Mouse (Mus musculus) spleen, postnatal 14 days (tissue): Measurements from ENCODE around the gene Ugt1a7c.

ENCODE experiments used
- DNase-seq, 2 experiments: peaks; one replicate each; pipeline ENCODE4 v3.0.0; 2021 to 2022; ENCODE audit warnings: low spot score in 2 of 2

The Ugt1a7c gene

GRCm38 (mm10) chr1:88237311-88237710, 142.4 kb downstream of the Ugt1a7c start:
- DNase-seq, result peak in 1 of 2 experiments; percentile 25

GRCm38 (mm10) chr1:88238771-88239170, 143.9 kb downstream of the Ugt1a7c start:
- DNase-seq, result peak in 1 of 2 experiments; percentile 34

- DNase-seq, result peak in 1 of 2 experiments; percentile 21
These were observed 145.2 kb downstream of the Ugt1a7c start for GRCm38 (mm10) chr1:88240072-88240471.

GRCm38 (mm10) chr1:88240579-88240978, 145.7 kb downstream of the Ugt1a7c start:
- DNase-seq, result peak in 1 of 2 experiments; percentile 27

- peak in 1 of 2 experiments; percentile 25 for DNase-seq
These were observed 149.0 kb downstream of the Ugt1a7c start for GRCm38 (mm10) chr1:88243861-88244260.

DNA sequence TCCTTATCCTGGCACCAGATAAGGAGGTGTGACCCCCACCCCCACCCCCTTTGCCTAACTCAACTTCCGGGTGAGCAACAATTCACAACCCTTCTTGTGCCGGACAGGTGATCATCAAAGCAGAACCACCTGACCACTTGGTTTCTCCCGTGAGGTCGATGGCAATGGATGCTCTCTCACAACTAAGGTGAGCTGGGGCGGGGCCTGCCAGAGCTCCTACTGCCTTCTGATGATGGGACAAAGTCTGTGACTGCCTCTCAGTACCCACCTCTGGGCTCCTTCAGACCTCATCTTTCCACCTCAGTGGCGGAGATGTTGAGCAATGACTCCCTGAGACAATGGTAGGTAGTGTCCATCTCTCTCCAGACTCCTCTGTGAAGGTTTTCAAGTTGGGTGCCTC, 151.0 kb downstream of the Ugt1a7c start:
- DNase-seq, result peak in 1 of 2 experiments; percentile 32

DNA sequence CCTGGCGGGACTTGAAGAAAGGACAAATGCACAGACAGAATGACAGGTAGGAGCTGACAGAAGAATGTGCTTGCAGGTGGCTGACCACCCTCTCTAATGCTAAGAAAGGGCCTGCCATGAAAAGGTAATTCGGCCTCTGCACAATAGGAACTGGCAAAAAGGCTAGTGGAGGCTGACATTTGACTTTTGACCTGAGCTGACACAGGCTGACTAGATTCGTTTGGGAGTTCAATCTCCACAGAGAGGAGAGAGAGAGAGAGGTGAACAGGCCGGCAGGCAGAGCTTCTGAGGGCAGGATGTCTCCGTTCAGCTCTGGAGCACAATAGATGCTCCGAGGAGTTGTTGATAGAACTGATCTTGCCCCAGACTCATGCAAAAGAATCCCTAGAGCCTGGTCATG, 151.5 kb downstream of the Ugt1a7c start:
- no peak for DNase-seq

DNA sequence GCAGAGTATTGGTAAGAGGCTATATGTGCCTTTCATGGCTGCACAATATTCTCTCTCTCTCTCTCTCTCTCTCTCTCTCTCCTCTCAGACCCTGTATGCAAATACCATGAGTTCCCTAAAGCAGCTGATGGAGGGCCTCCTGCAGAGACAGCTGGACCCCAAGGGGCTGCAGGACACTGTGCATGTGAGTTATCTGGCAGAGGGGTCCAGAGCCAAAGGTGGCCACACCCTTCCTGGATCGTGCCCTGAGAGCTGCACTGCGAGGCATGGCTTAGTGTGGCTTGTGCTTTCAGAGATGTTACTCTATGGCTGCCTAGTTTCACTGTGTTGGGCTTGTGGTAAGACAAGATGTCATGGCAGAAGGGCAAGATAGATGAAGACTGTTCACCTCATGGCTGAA, 152.8 kb downstream of the Ugt1a7c start:
- DNase-seq, result peak in 1 of 2 experiments; percentile 26

- DNase-seq, result no peak
These were observed 153.8 kb downstream of the Ugt1a7c start for GRCm38 (mm10) chr1:88248658-88249057.

GRCm38 (mm10) chr1:88249596-88249995, 154.7 kb downstream of the Ugt1a7c start:
- no peak for DNase-seq

GRCm38 (mm10) chr1:88250023-88250422, 155.2 kb downstream of the Ugt1a7c start:
- no peak for DNase-seq

DNA sequence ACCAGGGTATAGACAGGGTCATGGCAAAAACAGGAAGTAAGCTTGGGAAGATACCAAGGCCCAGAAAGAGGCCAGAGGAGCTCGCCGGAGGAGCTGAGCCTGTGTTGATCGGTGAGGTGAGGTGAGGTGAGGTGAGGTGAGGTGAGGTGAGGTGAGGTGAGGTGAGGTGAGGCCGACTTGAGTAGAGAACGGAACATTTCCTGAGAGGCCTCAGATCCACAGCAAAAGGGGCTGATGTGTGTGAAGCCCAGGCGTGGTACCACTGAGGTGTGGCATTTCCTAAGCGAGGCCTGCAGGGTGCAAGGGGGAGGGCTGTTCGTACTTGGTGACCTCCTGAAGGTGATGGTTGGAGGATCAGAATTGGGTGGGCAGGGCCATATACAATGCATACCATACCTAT, 158.2 kb downstream of the Ugt1a7c start:
- no peak for DNase-seq

DNA sequence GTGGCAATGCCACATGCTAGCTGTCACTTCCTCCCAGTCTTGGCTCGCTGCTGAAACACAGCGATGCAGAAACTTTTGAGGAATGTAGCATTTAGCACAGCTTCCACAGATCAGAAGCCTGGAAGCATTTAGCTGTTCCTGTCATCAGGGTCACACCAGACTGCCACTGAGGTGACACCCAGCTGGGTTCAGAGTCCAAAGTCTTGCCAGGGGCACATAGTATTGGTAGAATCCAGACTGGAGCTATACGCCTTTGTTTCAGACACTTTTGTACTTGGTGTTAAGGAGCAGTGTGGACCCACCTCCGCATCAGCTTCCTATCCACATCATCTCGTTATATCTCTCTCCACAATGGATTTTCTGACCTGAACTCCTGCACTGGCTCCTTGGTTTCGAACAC, 158.7 kb downstream of the Ugt1a7c start:
- DNase-seq, result no peak

DNA sequence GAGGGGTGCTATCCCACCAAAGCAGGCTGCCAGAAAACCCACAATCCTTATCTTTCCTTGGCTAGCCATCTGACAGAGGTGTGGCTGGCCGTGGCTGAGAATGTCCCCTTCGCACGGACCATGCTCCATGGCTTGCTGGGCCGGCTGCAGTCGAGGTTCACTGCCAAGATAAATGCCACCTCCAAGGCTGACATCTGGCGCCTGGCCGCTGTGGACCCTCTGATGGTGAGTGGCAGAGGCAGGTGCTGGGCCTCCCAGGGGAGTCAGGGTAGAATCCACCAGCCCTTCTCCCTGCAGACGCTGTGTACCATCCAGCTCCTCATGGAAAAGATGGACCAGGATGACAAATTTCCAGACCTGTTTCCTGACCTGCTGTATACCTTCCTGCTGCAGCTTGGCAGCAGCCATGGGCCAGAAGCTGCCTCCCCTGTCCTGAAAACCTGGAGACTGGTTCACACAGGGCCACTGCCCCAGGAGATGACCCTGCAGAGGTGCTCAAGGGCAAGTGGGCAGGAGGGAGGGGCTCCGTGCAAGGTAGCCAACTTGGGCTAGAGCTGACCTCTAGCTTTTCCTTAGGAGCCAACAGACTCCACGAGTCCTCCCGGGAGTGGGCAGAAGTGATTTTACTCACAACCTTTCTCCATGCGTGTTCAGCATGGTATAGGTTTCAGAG, 160.1 kb downstream of the Ugt1a7c start:
- DNase-seq, result no peak

GRCm38 (mm10) chr1:88255466-88255857, 160.6 kb downstream of the Ugt1a7c start:
- DNase-seq, result no peak

DNA sequence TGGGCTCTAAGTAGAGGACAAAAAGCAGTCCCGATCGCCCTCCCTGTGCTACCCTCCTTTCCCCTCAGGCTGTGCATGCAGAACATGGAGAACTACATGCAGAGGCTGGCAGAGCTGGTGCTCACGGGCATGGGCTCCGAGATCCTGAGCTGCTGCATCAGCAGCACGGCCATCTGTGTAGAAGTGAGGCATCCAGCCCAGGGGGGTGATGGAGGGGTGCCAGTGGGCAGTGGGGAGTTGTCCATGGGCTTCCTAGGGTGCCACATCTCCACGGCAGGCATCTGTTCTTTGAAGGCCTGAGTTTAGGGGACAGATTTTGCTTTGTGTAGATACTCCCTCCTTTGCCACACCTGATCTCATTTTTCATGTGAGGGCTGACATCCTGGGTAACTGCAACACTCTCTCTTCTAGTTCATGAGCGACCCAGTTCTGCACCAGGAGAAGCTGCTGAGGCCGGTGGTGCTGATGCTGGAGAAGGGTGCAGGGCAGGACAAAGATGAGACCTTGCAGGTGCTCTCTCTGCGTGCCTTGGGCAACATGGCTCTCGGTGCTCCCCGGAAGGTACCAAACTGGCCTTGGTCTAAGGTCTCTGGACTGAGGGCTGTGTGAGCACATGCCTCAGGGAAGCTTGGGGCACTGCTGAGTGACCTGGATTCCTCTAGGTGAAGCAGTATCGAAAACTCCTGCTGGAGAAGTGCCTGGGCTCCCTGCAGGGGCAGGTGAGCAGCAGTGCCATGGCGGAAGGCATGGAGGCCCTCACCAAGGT, 161.3 kb downstream of the Ugt1a7c start:
- DNase-seq, result no peak

- DNase-seq, result no peak
These were observed 162.2 kb downstream of the Ugt1a7c start for GRCm38 (mm10) chr1:88256886-88257663.

GRCm38 (mm10) chr1:88257681-88258080, 162.8 kb downstream of the Ugt1a7c start:
- no peak for DNase-seq

- DNase-seq, result no peak
These were observed 163.5 kb downstream of the Ugt1a7c start for GRCm38 (mm10) chr1:88258361-88258760.

GRCm38 (mm10) chr1:88258881-88259642, 164.2 kb downstream of the Ugt1a7c start:
- DNase-seq, result no peak

DNA sequence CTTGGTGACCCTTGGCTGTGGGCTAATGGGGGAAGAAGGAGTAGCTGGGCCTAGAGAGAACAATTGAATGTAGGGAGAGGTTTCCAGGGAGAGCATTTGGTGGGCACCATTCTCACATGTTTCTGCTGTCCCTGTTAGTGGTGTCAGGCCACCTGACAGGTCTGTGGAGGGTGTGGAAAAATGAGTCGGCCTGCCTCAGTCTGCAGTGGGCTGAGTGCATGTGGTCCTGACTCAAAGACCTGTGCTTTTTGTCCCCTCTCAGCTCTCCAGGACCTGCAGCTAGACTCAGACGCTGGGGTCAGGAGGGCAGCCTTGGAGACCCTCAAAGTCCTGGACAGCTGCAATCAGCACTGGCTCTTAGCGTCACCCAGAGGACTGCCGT, 164.8 kb downstream of the Ugt1a7c start:
- DNase-seq, result no peak

DNA sequence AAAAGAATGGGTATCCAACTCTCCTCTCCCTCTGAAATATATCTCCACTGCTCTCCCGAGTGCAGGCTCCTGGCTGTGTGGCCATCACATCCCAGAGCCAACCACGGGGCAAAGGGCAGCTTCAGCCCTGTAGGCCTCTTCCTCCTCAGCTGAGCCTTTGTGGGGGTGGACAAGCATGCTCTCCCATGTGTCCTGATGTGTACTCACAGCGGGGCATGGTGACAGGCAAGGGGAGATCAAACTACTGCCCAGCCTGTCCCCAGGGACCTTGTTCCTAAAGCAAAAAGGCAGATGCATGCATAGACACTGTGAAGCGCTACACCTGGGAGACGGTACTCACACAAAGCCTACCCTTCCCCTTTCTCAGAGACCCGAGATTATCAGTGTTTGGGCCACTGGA, 165.3 kb downstream of the Ugt1a7c start:
- DNase-seq, result no peak
